Mouse (Mus musculus): ENCODE results near the gene Abhd6.
"Not testable (repeated sequence)": the region's sequence is repeated elsewhere in the genome, so short reads cannot be mapped to it uniquely, and the experiment has no call there.

Abhd6 gene

GRCm38 (mm10) chr14:7999435-7999834, 3.3 kb upstream of the Abhd6 start:
- DNase-seq (ENCODE audit: low spot score): no peak

GRCm38 (mm10) chr14:8000247-8000646, 2.5 kb upstream of the Abhd6 start:
- DNase-seq (ENCODE audit: low spot score): no peak

DNA sequence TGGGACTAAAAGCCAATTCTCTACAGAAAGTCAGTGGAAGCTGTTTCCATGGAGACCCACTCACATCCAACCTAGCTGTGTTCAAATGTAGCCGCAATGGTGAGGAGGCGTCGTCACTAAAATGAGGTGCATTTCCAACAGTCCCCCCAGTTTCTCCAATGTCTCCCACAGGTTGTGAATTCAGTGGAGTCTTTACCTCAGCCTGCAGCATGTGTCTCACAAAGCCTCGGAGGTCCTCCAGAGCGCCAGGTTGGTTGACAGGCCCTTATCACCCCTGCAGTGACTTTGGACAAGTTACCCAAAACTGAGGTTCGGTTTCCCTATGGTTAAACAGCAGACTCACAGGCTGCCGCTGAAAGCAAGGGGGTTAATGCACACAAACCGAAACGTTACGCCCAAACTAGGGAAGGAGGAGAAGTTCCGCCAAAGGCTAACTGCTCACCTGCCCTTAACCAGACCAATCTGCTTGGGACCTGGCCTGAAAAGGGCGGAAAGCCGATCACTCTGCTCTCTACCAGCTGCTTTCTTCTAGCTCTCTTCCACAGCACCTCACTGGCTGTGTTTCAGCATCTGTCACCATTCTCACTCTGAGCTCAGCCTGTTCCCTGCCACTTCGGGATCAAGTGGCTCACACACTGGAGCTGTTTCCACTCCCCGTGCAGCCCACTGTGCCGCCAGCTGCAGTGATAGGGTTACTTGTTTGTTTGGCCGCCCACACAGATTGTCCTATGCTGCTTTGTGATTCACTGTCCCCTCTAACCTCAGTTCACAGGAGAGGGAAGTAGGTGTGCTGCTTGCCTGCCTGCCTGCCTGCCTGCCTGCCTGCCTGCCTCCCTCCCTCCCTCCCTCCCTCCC, 1.6 kb upstream of the Abhd6 start:
- DNase-seq (ENCODE audit: low spot score): no peak

- DNase-seq (ENCODE audit: low spot score): peak; percentile 82
Measured at GRCm38 (mm10) chr14:8003093-8003670, 480 bp downstream of the Abhd6 start.

- no peak for DNase-seq (ENCODE audit: low spot score)
Measured at GRCm38 (mm10) chr14:8003727-8004670, 1.3 kb downstream of the Abhd6 start.

DNA sequence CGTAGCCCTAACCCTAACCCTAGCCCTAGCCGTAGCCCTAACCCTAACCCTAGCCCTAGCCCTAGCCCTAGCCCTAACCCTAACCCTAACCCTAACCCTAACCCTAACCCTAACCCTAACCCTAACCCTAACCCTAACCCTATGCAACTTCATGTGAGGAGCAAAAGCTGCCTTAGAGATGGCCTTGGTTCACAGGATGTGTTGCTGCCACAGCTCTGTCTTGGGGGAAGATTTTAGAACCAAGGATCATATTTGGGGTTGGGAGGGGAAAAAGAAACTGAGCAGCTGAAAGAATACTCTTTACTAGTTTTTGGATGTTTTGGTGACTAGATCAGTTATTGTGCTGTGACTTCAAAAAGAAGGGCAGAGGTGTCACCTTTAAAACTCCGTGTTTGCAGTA, 3.4 kb downstream of the Abhd6 start:
- not testable (repeated sequence) for DNase-seq (ENCODE audit: low spot score)

GRCm38 (mm10) chr14:8007084-8007483, 4.4 kb downstream of the Abhd6 start:
- DNase-seq (ENCODE audit: low spot score): peak; percentile 54

- DNase-seq (ENCODE audit: low spot score): no peak
Measured at GRCm38 (mm10) chr14:8007486-8007885, 4.8 kb downstream of the Abhd6 start.

- no peak for DNase-seq (ENCODE audit: low spot score)
Measured at GRCm38 (mm10) chr14:8007923-8008322, 5.2 kb downstream of the Abhd6 start.

DNA sequence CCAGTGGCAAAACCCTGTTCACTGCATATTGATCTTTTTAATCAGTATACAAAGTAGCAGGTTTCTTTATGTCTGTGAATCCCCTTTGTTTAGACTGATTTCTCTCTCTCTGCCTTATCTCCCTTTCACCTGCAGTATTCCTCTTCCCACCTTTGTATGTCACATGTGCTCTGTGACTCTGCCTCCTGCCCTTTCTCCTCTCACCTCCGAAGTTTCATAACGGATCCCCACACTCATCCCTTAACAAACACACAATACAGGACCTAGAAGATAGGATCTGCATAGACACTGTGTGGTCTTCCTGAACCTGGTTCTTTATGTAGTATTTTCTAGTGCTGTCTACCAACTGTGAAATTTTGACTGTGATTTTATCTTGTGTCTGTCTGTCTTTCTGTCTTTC, 8.6 kb downstream of the Abhd6 start:
- peak; percentile 11 for DNase-seq (ENCODE audit: low spot score)

GRCm38 (mm10) chr14:8011938-8012337, 9.2 kb downstream of the Abhd6 start:
- peak; percentile 6 for DNase-seq (ENCODE audit: low spot score)

GRCm38 (mm10) chr14:8015756-8016155, 13.1 kb downstream of the Abhd6 start:
- DNase-seq (ENCODE audit: low spot score): peak; percentile 22

DNA sequence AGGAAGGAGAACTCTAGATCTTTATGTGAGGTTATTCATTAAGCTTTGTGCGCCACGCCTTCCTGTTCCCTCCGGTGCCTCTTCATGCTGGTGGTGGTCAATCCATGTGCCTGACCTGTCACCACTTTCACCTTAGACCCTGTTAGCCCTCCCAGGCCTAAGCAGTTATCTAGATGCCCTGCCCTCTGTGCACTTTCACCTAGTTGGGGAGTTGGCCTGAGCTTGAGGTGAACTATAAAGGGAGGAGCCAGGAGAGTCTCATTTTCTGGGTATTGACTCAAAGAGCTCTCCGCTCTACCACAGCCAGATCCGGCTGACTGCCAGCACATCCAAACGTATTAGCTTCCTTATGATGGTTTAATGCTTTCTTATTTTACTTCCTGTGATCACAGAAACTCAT, 13.6 kb downstream of the Abhd6 start:
- DNase-seq (ENCODE audit: low spot score): peak; percentile 36

DNA sequence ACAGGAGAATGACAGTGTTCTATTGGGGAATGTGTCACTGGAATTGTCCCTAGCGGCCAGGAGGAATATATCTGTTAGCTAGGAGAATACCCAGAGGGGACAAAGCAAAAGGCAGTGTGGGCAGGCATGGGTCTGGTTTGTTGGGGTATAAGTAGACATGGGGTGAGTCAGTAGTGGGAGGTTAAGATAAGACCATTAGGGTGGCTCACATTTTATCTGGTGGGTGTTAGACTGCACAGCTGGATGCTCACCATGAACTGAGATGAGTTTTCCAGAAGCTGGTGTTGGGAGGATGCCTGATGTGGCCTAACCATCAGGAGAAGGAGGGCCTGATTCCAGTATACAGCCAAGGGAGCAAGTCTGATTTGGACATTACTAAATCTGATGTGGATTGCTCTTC, 14.2 kb downstream of the Abhd6 start:
- DNase-seq (ENCODE audit: low spot score): peak; percentile 8

GRCm38 (mm10) chr14:8020011-8020410, 17.3 kb downstream of the Abhd6 start:
- DNase-seq (ENCODE audit: low spot score): peak; percentile 7

- DNase-seq (ENCODE audit: low spot score): peak; percentile 32
Measured at GRCm38 (mm10) chr14:8020546-8020945, 17.8 kb downstream of the Abhd6 start.

- DNase-seq (ENCODE audit: low spot score): peak; percentile 27
Measured at GRCm38 (mm10) chr14:8024469-8024868, 21.8 kb downstream of the Abhd6 start.

DNA sequence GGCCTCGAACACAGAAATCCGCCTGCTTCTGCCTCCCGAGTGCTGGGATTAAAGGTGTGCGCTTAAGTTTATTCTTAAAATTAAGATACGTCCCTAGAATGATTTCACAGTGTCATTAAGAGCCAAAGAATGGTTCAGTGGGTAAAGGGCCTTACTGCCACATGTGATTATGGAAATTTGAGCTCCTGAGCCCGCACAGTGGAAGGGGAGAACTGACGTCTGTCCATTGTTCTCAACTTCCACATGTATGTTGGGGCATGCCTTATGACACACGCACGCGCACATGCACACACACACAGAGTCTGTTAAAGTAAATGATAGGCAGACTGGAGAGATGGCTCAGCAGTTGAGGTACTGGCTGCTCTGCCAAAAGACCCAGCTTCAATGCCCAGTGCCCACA, 22.2 kb downstream of the Abhd6 start:
- DNase-seq (ENCODE audit: low spot score): peak; percentile 4

- DNase-seq (ENCODE audit: low spot score): peak; percentile 4
Measured at GRCm38 (mm10) chr14:8026769-8027531, 24.2 kb downstream of the Abhd6 start.

GRCm38 (mm10) chr14:8028086-8028485, 25.4 kb downstream of the Abhd6 start:
- DNase-seq (ENCODE audit: low spot score): peak; percentile 12

- DNase-seq (ENCODE audit: low spot score): peak; percentile 8
Measured at GRCm38 (mm10) chr14:8029752-8030151, 27.1 kb downstream of the Abhd6 start.

GRCm38 (mm10) chr14:8030535-8030934, 27.8 kb downstream of the Abhd6 start:
- DNase-seq (ENCODE audit: low spot score): peak; percentile 22
